Mouse (Mus musculus): ENCODE data around the gene Cdk17. TPM values are rescaled to one million over a fixed set of nuclear protein-coding genes. Genes with fewer than 3 reads are reported as not detected.
A peak's percentile ranks its signal among the peaks of the same experiment; 100 is the strongest.

Cdk17 gene
- total RNA-seq, 2 experiments from 2014 or later: 28.0 to 28.3 TPM

GRCm38 (mm10) chr10:93275212-93276136 is 114.8 kb downstream of the Cdk17 start:
- intact Hi-C loops (cut with DNase I): no loop called here
- no peak for DNase-seq

- intact Hi-C loops (cut with DNase I): no loop called here
These were observed 115.7 kb downstream of the Cdk17 start for GRCm38 (mm10) chr10:93276349-93276763.

GRCm38 (mm10) chr10:93276857-93277256 is 116.2 kb downstream of the Cdk17 start:
- intact Hi-C loops (cut with DNase I): no loop called here
- no peak for DNase-seq

More at GRCm38 (mm10) chr10:93276349-93276763, 115.7 kb downstream of the Cdk17 start:
- peak; percentile 78 for DNase-seq

- DNase-seq: no peak
- intact Hi-C loops (cut with DNase I): no loop called here
These were observed 117.7 kb downstream of the Cdk17 start for GRCm38 (mm10) chr10:93278361-93278760.

GRCm38 (mm10) chr10:93279062-93279461 is 118.4 kb downstream of the Cdk17 start:
- intact Hi-C loops (cut with DNase I): no loop called here
- no peak for DNase-seq

GRCm38 (mm10) chr10:93280586-93280985 is 119.9 kb downstream of the Cdk17 start:
- intact Hi-C loops (cut with DNase I): loop anchor here (10.0 kb wide), 1 partner anchor 216 kb away; no protein-coding TSS in a partner anchor
- DNase-seq: no peak

- DNase-seq: no peak
- intact Hi-C loops (cut with DNase I): loop anchor here (10.0 kb wide), 1 partner anchor 216 kb away; no protein-coding TSS in a partner anchor
These were observed 120.4 kb downstream of the Cdk17 start for GRCm38 (mm10) chr10:93281092-93281491.

GRCm38 (mm10) chr10:93282526-93282964 is 121.9 kb downstream of the Cdk17 start:
- intact Hi-C loops (cut with DNase I): loop anchor here (10.0 kb wide), 1 partner anchor 218 kb away; no protein-coding TSS in a partner anchor
- peak; percentile 75 to 76 for DNase-seq

- DNase-seq: no peak
- intact Hi-C loops (cut with DNase I): loop anchor here (10.0 kb wide), 1 partner anchor 218 kb away; no protein-coding TSS in a partner anchor
These were observed 122.6 kb downstream of the Cdk17 start for GRCm38 (mm10) chr10:93283258-93283657.

- no peak for DNase-seq
- intact Hi-C loops (cut with DNase I): loop anchor here (10.0 kb wide), 1 partner anchor 221 kb away; no protein-coding TSS in a partner anchor
These were observed 124.8 kb downstream of the Cdk17 start for GRCm38 (mm10) chr10:93285489-93285888.

GRCm38 (mm10) chr10:93287551-93288145 is 127.0 kb downstream of the Cdk17 start:
- DNase-seq: no peak
- intact Hi-C loops (cut with DNase I): loop anchor here (10.0 kb wide), 1 partner anchor 223 kb away; no protein-coding TSS in a partner anchor

- DNase-seq: no peak
- intact Hi-C loops (cut with DNase I): loop anchor here (10.0 kb wide), 1 partner anchor 224 kb away; no protein-coding TSS in a partner anchor
These were observed 127.7 kb downstream of the Cdk17 start for GRCm38 (mm10) chr10:93288336-93288735.

- intact Hi-C loops (cut with DNase I): loop anchor here (10.0 kb wide), 1 partner anchor 225 kb away; no protein-coding TSS in a partner anchor
- no peak for DNase-seq
These were observed 128.7 kb downstream of the Cdk17 start for GRCm38 (mm10) chr10:93289404-93289803.

GRCm38 (mm10) chr10:93291352-93291751 is 130.7 kb downstream of the Cdk17 start:
- intact Hi-C loops (cut with DNase I): loop anchor here (2.0 to 5.0 kb wide), 2 partner anchors 81 to 131 kb away; partner anchors contain the start of gene Cdk17
- peak; percentile 73 to 83 for DNase-seq

GRCm38 (mm10) chr10:93291843-93292242 is 131.2 kb downstream of the Cdk17 start:
- intact Hi-C loops (cut with DNase I): loop anchor here (2.0 to 5.0 kb wide), 5 partner anchors 17 to 179 kb away; partner anchors contain the start of gene Cdk17
- DNase-seq: peak; percentile 89 to 91

- no peak for DNase-seq
- intact Hi-C loops (cut with DNase I): loop anchor here (2.0 to 5.0 kb wide), 4 partner anchors 15 to 177 kb away; no protein-coding TSS in a partner anchor
These were observed 132.9 kb downstream of the Cdk17 start for GRCm38 (mm10) chr10:93293621-93294020.

- no peak for DNase-seq
- intact Hi-C loops (cut with DNase I): loop anchor here (5.0 kb wide), 2 partner anchors 43 to 78 kb away; no protein-coding TSS in a partner anchor
These were observed 134.0 kb downstream of the Cdk17 start for GRCm38 (mm10) chr10:93294547-93295219.

GRCm38 (mm10) chr10:93297774-93298173 is 137.1 kb downstream of the Cdk17 start:
- intact Hi-C loops (cut with DNase I): loop anchor here (5.0 kb wide), 1 partner anchor 40 kb away; no protein-coding TSS in a partner anchor
- DNase-seq: no peak

GRCm38 (mm10) chr10:93298208-93298607 is 137.5 kb downstream of the Cdk17 start:
- no peak for DNase-seq
- intact Hi-C loops (cut with DNase I): loop anchor here (5.0 kb wide), 1 partner anchor 39 kb away; no protein-coding TSS in a partner anchor

GRCm38 (mm10) chr10:93301831-93302230 is 141.2 kb downstream of the Cdk17 start:
- intact Hi-C loops (cut with DNase I): no loop called here
- DNase-seq: no peak
